Mouse (Mus musculus): ENCODE results near the gene Vps54.

Vps54 gene

DNA sequence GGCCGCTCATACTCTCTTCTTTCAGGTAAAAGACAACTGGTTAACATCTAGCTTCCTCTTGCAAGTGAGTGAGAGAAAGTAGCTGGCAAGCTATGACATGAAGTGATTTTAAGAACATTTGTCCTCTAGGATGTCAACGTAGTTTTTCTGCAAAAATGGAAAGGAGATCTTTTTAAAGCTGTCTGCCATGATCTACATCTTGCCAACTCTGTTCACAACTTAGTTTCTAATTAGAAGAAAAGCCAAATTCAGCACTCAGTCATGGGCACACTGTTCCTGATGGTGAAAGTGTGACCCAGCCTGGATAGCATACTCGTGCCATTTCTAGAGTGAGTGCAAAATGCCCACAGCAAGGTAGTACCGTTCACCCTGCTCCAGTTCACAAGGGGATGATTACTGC, 100.0 kb downstream of the Vps54 start:
- DNase-seq (ENCODE audit: low spot score in 2 of 2): no peak

DNA sequence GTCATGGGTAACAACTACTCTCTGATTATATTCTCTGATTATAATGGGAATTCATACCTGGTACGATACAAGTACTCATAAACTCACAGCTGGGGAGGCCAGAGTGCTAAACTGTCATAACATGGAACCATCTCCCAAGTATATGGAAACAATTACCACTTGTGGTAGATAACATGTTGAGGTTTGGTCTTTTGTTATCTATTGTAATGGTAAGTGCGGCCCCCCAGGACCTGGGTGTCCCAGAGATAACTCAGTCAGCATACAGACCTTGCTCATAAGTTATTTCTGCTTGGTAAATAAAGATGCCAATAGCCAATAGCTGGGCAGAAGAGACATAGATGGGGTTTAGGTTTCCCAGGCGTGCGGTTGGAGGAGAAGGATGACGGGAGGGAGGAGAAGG, 104.4 kb downstream of the Vps54 start:
- no peak for DNase-seq (ENCODE audit: low spot score in 2 of 2)

DNA sequence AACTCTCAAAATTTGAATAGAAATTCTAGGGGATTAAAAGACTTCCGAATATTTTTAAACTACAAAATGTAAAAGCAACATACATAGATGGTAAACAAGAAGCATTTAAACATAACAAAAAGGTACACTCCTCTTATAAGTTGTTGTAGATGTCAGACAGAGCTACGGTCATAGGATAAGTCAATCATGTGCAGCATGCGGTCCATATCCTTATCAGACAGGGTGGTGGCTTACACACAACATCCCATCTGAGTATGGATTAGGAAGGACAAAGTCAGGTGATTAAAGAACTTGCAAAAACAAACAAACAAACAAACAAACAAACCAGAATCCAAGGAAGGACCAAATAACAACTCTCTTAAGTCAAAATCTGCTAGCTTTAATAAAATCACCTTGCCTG, 106.9 kb downstream of the Vps54 start:
- no peak for DNase-seq (ENCODE audit: low spot score in 2 of 2)

- no peak for DNase-seq (ENCODE audit: low spot score in 2 of 2)
Measured at GRCm38 (mm10) chr11:21348890-21349289, 109.8 kb downstream of the Vps54 start.

DNA sequence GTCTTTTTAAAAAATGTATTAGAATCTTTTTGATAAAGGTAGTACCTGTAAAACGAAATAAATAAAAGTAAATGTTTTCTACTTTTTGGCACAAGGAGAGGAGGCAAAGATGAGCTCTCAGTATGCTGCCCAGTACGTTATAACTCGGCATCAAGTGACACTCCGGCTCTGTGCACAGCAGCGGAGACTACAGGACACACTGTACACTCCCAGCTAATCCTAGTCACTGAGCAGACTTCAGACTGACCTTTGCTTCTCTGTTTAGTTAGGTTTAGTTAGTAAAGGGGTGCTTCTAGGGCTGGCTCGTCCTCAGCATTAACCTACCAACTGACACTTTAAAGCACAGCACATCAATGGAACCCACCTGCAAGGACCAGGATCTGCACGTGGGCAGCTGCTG, 112.2 kb downstream of the Vps54 start:
- no peak for DNase-seq (ENCODE audit: low spot score in 2 of 2)

DNA sequence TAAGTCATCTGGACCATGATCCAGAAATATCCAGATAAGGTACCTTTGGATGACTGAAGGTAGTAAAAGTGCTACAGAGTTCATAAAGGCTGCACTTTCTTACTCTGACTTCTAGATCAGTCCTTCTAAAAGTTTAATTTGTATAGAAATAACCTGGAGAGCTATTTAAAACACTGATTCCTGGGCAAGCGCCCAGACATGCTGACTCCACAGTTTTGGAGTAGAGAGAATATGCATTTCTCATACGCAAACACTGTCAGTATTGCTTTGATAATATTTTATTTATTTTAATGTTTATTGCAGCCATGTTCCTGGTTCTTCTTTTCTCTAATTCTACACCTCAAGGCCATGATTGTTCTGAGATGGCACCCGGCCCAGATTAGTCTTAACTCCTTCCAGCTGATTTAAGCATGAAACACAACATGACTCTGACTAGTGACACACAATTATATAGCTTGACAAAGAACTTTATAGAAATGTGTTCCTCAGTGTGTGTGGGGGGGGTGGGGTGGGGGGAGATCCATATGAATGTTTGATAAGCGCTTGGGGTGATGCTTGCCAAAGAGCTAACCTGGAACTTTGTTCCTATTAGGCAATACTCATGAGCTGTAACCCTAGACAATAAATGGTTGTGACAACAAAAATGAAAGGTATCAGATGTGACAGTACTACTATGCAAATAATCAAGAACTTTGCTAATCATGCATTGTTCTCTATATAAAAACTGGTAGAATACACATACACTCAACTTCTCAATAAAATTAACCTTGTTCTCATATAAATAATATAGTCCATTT, 124.3 kb downstream of the Vps54 start:
- DNase-seq (ENCODE audit: low spot score in 2 of 2): no peak

- no peak for DNase-seq (ENCODE audit: low spot score in 2 of 2)
Measured at GRCm38 (mm10) chr11:21368466-21368865, 129.4 kb downstream of the Vps54 start.

DNA sequence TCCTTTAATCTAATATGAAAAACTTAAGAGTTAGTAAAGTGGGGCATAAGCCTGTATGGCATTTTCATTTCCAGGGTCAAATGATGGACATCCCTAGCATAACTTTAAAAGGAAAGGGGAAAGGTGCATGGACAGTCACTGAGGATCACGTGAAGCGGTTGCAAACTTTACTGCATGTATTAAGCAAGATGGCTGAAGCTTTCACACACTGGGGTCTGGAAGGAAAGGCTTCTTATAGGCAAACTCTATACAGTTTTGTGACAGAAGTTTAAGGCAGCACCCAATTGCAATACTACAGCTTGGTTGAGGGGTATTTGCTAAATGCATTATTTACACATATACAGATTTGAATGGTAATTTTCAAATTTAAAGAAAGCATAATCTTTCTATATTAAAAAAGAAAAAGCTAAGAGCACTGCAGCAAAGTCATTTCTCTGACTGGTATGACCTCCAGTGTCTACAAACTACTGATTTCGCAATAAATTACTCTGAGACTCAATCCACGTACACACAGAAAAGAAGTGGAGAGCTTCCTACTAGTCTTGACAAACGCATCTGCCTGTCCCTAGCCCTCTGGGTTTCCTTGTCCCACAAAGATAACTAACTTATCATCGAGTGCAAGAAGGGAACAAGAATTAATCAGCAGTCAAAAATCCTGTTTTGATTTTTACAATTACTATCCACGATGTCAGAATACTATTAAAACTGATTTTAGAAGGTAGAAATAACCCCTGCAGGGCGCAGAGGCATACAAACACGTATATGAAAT, 130.4 kb downstream of the Vps54 start:
- no peak for DNase-seq (ENCODE audit: low spot score in 2 of 2)

DNA sequence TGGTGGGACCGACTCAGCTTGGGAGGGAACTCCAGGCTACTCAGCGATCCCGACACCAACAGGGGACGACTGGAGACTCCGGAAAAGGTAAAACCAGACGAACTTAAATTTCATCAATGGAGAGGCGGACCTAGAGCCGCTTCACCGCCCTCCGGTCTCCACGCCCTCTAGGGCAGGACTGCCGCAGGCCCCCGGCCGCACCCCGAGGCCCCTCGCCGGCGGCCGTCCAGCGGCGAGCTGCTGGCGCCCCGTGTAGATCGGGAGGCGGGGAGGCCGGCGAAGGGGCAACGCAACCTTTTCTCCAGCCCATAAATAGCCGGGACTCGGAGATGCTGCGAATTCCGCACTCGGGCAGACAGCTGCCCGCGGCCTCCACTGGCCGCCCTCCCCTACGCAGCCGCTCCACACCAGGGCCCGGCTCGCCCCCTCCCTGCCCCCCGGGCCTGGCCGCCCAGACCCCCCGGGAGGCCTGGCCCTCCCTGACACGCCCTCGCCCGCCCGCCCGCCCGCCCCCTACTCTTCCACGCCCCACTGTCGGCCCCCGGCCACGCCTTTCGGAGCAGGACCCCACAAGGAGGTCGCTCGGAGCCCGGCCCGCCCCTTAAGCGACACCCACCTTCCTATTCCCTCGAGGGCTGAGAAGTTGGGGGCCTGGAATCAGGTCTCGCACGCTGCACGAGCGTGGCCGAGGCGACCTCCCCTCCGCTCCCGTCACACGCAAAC, 131.5 kb downstream of the Vps54 start:
- peak; percentile 40 to 50 for DNase-seq (ENCODE audit: low spot score in 2 of 2)

Measured in natural killer cell, adult 2 months (primary cell).